Mouse (Mus musculus) mouse embryonic stem cell (cell line): Measurements from ENCODE around the gene Ass1.
"Not testable (repeated sequence)": the region's sequence is repeated elsewhere in the genome, so short reads cannot be mapped to it uniquely, and the experiment has no call there.

Experiments
- in situ Hi-C, 2 experiments: fragments of 300-500 bp; cut with MboI; formaldehyde crosslinking; loops; 1 replicate in 1 of 2; 3 replicates in 1 of 2; pipeline ENCODE4 v1.14.3; 2019 to 2020; ENCODE audit warnings: low sequenced_read_pairs in 2 of 2, low pct_unique_long_range_greater_than_20kb in 1 of 2, mixed read lengths in 1 of 2; ENCODE audit not compliant: unreplicated experiment in 1 of 2

Ass1 gene

DNA sequence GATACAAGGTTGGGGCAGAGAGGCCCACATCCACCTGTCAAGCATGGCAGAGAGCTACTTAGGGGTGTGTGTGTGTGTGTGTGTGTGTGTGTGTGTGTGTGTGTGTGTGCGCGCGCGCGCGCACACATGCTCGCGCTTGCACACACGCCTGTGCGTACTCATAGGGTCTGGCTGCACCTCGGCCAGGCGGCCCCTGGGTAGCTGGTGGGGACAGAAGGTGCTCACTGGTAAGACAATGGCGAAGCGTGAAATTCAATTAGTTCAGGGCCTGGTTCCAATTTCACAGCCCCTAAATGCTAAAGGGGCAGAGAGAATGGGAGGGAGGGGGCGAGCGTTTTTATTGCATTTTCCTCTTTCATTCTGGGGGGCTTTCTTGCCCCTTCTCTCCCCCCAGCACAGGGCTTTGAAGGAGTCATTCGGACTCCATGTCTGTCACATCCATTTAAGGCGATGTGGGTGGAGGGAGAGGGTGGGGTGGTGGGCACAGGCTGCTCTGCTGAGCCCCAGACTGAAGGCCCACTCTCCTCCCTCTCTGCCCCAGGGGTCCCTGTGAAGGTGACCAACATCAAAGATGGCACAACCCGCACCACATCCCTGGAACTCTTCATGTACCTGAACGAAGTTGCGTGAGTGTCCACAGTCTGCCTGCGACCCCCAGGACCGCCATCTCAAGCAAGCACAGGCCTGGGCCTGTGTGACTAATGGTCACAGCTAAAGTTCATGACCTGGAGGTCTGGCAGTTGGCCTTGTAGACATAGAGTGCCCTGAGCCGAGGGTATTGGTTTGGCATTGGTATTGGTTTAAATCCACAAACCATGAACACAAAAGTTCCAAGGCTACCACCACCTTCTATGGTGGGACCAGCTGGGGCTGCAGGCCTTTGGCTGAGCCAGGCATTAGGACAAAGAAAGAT is 30.5 kb downstream of the Ass1 start:
- in situ Hi-C loops = no loop called here

DNA sequence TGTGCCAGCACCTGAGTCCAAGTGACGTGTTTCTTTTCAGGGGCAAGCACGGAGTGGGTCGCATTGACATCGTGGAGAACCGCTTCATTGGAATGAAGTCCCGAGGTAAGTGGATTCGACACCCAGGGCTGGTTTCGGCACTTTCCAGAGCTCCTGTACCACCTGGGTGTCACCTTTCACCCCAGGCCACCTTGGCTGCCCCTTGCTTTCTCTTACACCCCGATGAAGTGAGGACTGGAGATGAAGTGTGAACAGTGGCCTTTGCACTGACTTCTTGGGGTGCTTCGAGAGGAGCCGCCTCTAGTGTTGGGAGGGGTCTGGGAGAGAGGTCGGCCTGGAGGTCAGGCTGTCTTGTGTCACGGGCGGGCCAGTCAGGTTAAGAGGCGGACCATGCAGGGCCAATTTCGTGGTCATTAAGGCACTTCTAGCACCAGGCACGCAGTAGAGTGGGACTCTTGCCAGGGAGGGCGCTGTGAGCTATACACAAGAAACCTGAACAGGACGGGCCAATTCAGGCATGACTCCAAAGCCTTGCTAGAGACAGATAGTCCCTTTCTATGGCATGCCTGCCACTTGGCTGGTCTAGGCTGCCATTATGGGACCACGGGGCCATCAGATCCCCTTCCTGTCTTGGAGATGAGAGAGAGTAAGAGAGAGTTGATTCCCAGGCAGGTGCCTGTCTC is 31.6 kb downstream of the Ass1 start:
- in situ Hi-C loops = no loop called here

DNA sequence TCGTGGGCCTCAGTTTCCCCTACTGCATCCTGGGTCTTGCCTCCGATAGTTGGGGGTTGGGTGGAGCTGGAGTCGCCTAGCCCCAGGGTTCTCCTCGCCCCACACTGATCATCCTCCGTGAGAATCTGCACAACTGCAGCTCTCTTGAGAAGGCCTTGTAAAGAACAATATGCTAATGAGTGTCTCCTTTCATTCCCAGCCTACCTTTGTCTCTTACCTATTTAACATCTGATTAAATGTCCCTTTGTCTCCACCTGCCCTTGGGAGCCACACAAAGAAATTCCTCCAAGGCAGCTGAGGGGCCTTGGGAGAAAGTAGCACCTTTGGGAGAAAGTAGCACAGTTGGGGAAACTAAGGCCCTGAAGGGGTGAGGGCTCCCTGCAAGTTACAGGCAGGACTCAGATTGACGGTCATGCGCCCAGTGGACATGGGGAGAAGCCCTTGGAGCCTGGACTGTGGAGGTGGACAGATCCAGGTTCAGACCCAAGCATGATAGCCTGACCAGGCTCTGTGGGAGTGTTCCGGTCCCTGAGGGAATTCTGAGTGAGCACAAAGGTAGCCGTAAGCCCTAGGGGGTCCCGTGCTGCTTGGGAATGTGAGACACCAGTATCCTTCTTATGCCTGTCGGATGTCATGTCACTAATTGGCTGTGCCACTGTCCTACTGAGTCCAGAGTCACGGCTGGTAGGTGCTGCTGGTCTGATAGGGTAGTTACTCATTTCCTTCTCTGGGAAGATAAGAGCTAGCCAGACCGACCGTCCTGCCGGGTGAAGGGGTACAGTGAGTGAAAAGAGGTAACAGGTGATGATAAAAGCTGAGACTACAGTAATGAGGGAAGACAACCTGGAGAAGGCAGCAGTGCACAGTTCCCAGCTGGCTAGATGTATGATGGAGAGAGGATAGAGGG is 32.9 kb downstream of the Ass1 start:
- in situ Hi-C loops = no loop called here

DNA sequence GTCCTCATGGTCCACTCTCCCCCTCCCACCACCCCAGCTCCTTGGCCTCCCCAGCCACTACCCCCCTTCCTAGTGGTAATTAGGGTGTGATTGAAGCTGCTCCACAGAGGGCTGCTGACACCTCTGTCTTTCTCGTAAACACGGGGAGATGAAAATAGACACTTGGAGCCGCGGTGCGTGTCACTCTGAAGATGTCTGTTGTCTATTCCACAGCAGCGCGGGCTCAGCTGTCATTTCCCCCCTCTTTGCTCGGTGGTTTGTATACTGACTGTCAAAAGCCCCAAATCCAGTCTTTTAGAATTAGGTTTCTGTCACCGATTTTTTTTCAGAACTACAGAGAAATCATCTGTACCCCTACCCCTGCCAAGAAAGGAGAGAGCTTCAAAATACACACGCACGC is 35.5 kb downstream of the Ass1 start:
- in situ Hi-C loops = no loop called here

DNA sequence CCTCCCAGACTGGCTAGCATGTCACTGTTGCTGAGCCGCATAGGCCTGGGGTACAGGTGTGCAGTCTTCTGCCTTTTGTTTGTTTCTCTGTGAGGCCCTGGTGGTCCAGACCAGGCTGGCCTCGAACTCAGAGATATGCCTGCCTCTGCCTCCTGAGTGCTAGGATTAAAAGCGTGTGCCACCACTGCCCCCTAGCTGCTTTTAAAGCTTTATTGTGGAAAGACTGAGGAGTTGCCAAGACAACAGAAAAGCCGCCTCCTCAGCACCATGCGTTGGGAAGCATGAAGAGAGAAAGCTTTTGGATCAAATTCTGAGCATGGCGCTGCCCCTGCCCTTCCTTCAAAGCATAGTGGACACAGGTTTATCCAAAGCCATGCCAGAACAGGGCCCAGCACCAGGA is 38.8 kb downstream of the Ass1 start:
- in situ Hi-C loops = no loop called here

DNA sequence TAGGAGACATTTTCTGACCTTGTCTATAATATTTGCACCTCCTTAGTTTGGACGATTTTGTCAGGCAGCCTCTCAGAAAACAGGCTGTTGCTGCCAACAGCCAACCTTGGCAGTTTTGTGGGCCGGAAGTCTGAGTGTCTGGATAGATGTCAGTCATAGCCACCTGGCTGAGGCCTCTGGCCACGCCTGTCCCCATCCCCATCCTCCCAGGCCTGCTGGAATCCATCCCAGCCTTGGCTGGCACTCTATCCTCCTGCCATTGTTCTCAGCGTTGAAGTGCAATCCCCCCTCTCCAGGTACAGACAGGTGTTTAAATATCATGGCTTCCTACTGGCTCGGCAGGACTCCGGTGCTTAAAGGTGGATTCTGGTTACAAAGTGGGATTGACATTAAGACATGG is 41.3 kb downstream of the Ass1 start:
- in situ Hi-C loops = no loop called here

DNA sequence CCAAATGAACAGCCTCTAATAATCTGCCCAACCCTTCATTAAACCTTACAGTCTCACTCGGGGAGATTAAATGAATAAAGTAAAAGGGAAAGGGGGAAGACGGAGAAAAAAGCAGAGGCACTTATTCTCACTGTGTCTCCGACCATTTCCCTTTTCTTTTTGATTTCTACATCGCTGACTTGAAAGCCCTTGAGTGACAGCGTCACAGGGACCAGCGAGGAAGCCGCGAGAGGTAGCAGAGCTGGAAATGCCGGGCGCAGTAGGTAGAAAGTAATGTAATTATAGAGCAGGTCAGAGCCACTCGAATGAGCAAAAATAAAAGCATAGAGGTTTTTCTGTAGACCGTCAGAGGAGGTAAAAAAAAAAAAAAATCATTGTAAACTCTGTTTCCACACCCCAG is 46.5 kb downstream of the Ass1 start:
- in situ Hi-C loops = no loop called here

DNA sequence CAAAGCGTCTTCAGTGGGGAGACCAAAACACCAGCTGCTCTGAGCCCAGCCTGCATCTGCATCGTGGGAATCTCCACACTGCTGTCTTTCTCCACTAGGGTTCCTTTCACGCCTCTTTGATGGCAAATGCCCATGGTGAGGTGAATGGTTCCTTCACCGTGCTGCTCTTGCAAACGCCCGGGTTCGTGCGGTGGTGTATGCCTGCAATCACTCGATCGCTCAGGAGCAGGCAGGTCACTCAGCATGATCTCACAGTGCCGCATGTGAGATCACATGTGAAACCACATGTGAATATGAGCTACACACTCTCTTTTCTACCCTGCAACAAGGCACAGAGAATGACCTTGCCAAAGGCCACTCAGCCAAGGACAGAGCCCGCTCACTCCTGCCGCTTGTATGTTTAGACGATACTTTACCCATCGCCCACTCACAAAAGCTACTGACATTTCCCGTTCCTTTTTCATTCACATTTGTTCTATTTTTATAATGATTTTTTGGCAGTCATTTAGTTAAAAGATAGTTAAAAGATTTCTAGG is 51.9 kb downstream of the Ass1 start:
- in situ Hi-C loops = no loop called here

DNA sequence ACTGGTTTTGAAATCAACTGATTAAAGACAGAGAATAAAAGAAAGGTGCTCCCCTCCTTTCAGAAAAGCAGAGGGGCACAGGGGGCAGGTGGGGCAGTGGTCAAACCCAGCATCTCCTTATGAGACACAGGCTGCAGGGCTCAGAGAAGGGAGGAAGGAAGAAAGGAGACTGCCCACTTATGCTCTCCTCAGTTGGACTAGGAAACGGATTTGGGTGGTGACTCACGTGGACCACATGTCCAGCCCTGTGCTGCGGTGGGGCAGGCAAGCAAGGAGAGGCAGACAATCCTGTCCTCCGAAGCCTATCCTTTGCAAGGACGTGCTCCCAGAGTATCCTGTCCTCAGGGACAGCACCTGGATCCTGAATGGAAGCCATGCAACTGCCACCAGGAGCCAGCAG is 54.6 kb downstream of the Ass1 start:
- in situ Hi-C loops = no loop called here

DNA sequence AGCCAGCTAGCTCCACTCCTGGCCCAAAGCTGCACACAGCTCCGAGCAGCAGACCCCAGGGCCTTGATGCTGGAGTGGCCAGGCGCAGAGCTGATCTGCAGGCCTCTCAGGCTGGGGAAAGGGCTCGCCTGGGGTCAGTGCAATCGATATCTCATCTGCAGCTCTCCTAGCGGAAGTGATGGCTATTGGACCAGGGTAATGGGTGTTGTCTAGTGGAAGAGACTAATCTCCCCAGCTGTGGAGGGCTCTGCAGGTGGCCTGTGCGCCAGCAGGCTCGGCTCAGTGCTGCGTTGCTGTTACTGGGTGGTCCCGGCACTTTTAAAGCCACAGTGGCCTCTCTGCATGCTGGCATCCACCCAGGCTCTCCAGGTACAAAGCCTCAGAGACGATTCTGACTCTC is 55.8 kb downstream of the Ass1 start:
- in situ Hi-C loops = no loop called here

DNA sequence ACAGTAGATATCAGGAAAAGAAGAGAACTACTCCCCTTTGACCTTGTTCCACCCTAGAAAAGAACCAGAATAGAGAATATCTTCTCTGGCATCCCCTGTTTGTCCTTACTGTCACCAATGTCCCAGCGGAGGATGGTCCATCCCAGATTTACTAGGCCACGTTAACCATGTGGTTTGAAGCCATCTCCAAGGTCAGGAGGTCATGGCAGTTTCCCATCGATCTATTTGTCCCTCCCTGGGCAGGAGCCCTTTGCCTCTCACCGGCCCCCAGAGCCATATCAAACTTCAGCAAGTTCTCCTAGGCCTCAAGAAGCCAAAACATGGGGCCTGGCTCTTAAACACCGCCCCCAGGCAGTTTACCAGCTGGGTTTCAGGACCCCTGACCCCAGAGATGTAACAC is 60.2 kb downstream of the Ass1 start:
- in situ Hi-C loops = no loop called here

DNA sequence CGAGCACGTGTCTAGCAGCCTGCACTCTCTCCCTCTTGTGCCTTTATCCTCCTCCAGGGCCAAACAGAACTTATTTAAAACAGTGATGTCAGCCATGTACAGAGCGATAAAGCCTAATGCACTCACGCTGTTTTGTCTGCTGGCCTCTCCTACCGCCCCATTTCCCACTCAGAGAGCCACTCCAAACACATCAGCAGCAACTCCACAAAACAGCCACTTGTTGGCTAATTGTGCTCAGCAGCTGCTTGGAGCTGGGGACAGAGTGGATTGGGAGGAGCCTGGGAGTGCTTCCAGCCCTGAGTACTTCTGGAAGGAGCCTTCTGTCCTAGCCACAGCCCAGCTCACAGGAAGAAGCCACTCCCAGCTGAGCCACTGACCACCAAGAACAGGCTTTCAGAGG is 67.0 kb downstream of the Ass1 start:
- in situ Hi-C loops = no loop called here

DNA sequence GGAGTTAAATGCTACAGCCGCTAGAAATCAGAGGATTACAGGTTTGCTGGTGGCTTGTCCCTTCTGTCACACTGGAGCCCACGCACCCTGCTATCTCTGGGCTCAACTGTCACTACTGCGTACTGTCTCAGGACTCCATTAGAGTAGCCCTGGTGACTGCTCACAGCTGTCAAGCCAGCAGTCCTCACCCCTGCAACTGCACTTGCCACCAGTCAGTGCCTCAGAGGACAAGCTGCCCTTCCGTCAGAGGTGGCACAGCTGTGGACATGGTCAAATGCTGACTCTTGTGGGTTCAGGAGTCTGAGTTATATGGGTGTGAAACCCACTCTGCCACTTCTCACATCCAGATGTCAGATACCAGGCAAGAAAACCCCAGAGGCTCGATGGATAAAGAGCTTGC is 68.7 kb downstream of the Ass1 start:
- in situ Hi-C loops = no loop called here

DNA sequence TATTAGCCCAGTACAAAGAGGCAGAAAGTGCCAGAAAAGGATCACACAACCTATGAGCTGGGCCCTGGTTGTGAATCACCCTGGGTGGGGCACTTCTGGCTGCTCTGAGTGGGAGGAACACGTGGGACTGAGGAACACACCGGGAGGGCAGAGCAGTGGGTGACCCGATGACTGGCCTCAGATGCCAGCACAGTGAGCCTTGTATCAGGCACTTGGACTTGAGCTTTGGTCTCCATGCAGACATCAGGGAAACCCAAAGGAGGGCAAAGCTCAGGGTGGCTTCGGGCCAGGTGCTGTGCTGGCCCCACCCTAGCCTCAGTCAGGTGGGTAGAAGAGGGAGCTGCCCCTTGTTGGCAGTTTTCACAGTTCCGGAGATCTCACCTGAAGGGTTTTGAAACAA is 71.6 kb downstream of the Ass1 start:
- in situ Hi-C loops = no loop called here

DNA sequence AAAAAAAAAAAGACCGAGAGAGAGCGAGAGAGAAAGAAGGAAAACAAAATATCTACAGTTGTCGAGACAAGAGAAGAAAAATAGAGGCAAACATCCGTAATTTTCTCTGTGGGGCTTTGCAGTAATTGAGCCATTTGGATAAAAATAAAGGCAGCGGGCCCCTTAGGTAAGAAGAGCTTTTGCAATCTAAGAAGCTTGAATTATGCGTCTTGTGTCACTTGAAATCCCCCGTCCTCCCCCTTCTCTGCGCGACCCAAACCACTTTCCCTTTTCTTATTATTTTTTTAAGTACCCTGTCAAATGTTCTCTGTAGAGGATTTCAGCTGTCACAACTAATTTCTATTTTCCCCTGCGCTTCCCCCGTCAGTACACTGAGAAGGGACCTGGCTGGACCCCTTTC is 77.7 kb downstream of the Ass1 start:
- in situ Hi-C loops = no loop called here

DNA sequence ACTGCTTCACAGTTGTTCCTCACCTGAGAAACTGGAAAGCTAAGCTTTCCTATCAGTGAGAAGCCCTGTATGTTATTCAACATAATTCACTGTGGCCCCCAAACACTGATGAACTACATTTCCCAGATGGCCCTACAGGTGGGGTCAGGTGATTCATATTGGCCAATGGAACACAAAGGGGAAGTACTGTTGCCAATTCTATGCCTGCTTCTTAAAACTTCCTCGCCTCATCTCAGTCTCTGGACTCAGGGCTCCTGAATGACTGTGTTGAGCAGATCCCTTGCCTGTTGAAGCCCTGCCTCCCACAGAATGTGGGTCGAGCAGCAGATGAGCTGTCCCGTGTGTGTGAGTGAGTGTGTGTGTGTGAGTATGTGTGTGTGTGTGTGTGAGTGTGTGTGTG is 80.5 kb downstream of the Ass1 start:
- in situ Hi-C loops = no loop called here

DNA sequence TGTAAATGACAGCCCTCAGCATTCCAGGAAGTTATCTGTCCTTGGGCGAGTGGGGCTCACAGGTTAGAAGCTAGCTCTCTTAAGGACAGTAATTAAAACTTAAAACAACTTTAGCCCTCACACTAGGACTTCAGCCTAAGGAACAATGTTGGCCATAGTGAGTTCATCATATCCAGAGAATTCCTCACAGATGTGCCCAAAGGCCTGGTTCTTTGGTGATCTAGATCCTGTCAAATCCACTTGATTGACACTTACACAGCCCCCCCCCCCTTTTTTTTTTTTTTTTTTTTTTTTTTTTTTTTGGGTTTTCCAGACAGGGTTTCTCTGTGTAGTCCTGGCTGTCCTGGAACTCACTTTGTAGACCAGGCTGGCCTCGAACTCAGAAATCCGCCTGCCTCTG is 81.3 kb downstream of the Ass1 start:
- in situ Hi-C loops = not testable (repeated sequence)

DNA sequence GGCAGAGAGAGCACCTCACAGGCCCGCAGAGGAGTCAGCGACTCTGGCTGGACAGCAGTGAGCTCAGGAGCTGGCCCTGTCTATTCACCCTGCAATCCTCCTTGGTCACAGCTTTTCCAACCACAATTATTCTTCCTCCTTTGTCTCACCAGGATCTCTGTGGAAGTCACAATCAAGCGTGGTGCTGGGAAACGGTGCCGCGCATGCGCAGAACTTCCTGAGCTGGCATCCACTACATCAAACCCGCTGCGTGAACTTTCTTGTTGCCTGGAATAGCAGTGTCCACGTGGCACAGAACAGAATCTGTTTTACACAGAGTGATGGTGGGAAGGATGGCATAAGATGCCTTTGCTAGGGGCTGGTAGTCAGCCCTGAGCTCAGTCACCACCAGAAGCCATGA is 82.0 kb downstream of the Ass1 start:
- in situ Hi-C loops = no loop called here

DNA sequence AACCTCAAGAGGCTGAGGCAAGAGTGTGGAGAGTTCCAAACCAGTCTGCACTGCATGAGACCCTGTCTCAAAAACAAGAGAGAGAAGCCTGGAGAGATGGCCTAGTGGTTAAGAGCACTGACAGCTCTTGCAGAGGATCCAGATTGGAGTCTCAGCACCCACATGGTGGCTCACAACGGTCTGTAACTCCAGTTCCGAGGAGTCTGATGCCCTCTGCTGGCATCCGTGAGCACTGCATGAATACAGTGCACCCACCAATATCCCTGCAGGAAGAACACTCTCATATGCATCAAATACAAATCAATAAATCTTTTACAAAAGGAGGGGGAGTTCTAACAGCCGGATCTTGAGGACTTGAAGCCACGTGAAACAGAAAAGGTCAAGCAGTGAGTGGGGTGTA is 84.6 kb downstream of the Ass1 start:
- in situ Hi-C loops = no loop called here
